Mouse (Mus musculus) brain, embryonic 14.5 days (tissue): ENCODE measurements around the gene Tfap2a.

Experiments
- CTCF ChIP-seq: fragments of 200-500 bp; IDR thresholded peaks from 2 replicates; pipeline ENCODE4 v1.5.1; 2012; ENCODE audit warnings: inconsistent platforms, mild to moderate bottlenecking, moderate library complexity, borderline replicate concordance; ENCODE audit not compliant: insufficient read depth, insufficient read length; ENCODE audit errors: extremely low read depth
- POLR2A ChIP-seq: fragments of 200-500 bp; IDR thresholded peaks from 2 replicates; pipeline ENCODE4 v1.6.1; 2012; ENCODE audit warnings: mild to moderate bottlenecking, inconsistent platforms, borderline replicate concordance; ENCODE audit not compliant: poor library complexity, insufficient read depth, insufficient read length, severe bottlenecking; ENCODE audit errors: extremely low read depth

- TF ChIP-seq CTCF, result no peak
- no peak for TF ChIP-seq POLR2A
Measured at GRCm38 (mm10) chr13:40741841-40742550, 3.8 kb upstream of the Tfap2a start.
